Mouse (Mus musculus) neural tube, embryonic 14.5 days (tissue): ENCODE data around the gene Gpr171. TPM values are rescaled to one million over a fixed set of nuclear protein-coding genes. Genes with fewer than 3 reads are reported as not detected.

Experiments
- polyA plus RNA-seq: library from polyadenylated mRNA; unstranded; fragments of >200 nt; fragmentation: Nextera tagmentation; extraction: Ambion mirVana; gene quantifications from 2 replicates; pipeline ENCODE4 v1.2.1, GENCODE M21; 2014

The Gpr171 gene
- polyA plus RNA-seq, 1 experiment from 2014 or later, result 1.8 TPM

Other genes with a start within 250 kb of the Gpr171 start
- gene Clrn1, start 216.5 kb downstream of the Gpr171 start, polyA plus RNA-seq, result 1.3 and 1.5 TPM in 2 replicates
- gene Med12l, start 96.0 kb downstream of the Gpr171 start, polyA plus RNA-seq, result 9.3 and 9.9 TPM in 2 replicates
- 5.7 and 6.2 TPM in 2 replicates for gene P2ry14, start 51.8 kb upstream of the Gpr171 start, polyA plus RNA-seq
- gene Gpr87, start 93.3 kb upstream of the Gpr171 start, polyA plus RNA-seq, result 0.22 and 0.46 TPM in 2 replicates
- gene P2ry13, start 109.1 kb upstream of the Gpr171 start, polyA plus RNA-seq, result 1.7 and 2.3 TPM in 2 replicates
- 10.4 and 11.0 TPM in 2 replicates for gene P2ry12, start 161.1 kb upstream of the Gpr171 start, polyA plus RNA-seq
- gene Igsf10, start 242.6 kb upstream of the Gpr171 start, polyA plus RNA-seq, result 3.1 and 3.6 TPM in 2 replicates